Mouse (Mus musculus): ENCODE measurements around the gene Slc25a19.

Gene Slc25a19

GRCm38 (mm10) chr11:115590526-115591075, 37.5 kb downstream of the Slc25a19 start:
- no peak for DNase-seq

- DNase-seq: no peak
Observed at GRCm38 (mm10) chr11:115587984-115588383, 40.1 kb downstream of the Slc25a19 start.

GRCm38 (mm10) chr11:115586403-115586802, 41.7 kb downstream of the Slc25a19 start:
- DNase-seq: no peak

- DNase-seq: no peak
Observed at GRCm38 (mm10) chr11:115585573-115586100, 42.5 kb downstream of the Slc25a19 start.

GRCm38 (mm10) chr11:115584376-115585073, 43.6 kb downstream of the Slc25a19 start:
- no peak for DNase-seq

GRCm38 (mm10) chr11:115582913-115583606, 45.0 kb downstream of the Slc25a19 start:
- no peak for DNase-seq

GRCm38 (mm10) chr11:115579080-115579479, 49.0 kb downstream of the Slc25a19 start:
- no peak for DNase-seq

DNA sequence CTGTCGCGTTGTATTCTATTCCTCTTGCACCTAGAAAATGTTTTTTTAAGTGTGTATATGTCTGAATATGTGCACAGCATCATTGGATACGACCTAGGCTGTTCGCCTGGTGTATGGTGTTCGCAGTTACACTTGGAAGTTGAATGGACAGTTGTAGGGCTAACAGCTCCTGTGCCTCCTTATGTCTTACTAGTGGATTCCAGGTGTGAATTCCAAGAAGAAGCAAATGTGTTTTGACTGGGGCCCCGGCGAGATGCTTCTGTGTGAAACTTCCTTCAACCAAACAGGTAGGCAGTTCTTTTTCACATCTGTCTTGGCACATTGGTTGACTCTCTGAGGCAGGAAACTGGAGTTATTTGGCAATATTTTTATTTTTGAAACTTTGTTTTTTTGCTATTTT, 63.1 kb downstream of the Slc25a19 start:
- no peak for DNase-seq

All from kidney, postnatal 14 days (tissue).